Mouse (Mus musculus): ENCODE measurements around the gene Acer1.
"Not testable (repeated sequence)": the region's sequence is repeated elsewhere in the genome, so short reads cannot be mapped to it uniquely, and the experiment has no call there.

Gene Acer1

DNA sequence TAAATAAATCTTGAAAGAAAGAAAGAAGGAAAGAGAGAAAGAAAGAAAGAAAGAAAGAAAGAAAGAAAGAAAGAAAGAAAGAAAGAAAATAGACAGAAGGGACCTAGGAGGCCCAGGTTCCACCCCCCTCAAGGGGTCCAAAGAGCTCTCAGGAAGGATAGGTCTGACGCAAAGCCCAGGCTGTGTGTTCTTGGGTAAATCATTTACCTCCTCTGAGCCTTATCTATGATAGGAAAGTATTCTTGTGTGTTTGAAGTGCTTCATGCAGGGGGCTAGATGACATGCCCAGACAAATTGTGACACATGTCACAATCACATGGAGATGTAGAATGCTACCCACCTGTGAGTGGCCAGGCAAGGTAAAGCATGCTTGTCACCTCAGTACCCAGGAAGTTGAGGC, 29.3 kb downstream of the Acer1 start:
- no peak for DNase-seq (ENCODE audit: low read depth)

DNA sequence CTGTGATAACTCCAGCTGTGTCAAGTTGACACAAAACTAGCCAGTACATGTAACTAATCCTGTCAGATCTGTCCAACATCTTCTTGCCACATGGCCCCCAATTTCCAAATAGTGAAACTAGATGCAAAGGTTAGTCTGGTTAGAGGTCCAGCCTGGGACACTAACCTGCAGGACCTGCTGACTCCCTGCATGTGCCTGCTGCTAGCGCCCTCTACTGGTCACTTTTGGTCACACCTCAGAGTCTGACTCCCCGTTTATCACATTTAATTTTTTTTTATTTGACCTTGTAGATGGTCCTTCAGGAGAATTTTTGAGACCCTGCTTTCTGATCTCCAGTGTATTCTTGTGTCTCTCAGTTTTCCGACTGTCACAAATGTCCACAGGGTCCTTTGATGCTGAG, 31.0 kb downstream of the Acer1 start:
- peak; percentile 69 for DNase-seq (ENCODE audit: low read depth)

DNA sequence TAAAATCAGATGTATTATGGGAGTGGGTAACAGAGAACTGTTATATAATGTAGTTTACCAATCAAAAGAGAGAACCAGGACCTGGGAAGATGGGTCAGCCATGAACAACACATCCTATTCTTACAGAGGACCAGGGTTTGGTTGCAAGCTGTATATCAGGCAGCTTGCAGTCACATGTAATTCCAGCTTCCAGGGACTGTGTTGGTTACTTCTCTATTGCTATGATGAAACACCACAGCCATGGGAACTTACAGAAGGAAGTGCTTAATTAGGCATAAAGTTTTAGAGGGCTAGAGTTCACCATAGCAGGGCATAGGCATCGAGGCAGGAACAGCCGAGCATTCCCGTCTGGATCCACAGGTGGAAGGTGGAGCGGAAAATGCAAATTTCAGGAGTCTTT, 43.2 kb downstream of the Acer1 start:
- no peak for DNase-seq (ENCODE audit: low read depth)

GRCm38 (mm10) chr17:56936731-56937130, 45.2 kb downstream of the Acer1 start:
- no peak for DNase-seq (ENCODE audit: low read depth)

- DNase-seq (ENCODE audit: low read depth), result peak; percentile 89
Measured at GRCm38 (mm10) chr17:56935363-56936131, 46.4 kb downstream of the Acer1 start, which contains the start of gene Mllt1. TSS of gene Mllt1 (minus strand) at chr17:56935415.

DNA sequence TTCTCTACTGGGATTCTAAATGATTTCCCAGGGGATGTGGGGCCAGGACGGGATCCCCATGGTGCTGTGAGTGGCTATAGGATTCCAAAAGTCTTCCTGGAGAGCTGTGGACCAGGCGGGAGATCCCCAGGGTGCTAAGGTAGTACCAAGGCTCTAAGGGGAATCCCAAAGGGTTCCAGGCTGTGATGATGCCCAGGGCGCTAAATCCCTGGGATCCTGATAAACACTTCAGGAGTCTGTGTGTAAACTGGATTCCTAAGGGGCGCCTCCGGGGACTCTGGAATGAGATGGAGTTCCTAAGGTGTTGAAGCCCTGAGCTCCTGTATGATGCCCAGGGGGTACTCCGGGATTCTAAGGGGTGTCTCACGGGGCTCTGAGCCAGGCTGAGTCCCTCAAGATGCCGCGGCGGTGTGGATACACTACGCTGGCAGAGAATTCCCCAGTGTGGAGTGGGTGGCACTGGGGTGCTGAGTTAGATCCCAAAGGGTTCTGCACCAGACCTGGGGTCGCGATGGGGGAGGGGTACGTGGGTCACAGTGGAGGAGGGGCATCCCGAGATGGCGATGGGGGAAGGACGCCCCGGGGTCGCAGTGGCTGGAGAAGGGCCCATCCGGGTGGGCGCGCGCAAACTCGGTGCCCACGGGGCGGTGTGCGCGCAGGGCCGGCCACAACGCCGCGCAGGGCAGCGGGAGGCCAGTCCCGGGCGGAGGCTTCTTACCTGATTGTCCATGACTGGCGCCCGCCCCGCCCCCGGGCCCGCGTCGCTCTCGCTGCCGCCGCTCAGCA, 47.2 kb downstream of the Acer1 start:
- no peak for DNase-seq (ENCODE audit: low read depth)

- DNase-seq (ENCODE audit: low read depth), result no peak
Measured at GRCm38 (mm10) chr17:56933395-56933794, 48.5 kb downstream of the Acer1 start.

DNA sequence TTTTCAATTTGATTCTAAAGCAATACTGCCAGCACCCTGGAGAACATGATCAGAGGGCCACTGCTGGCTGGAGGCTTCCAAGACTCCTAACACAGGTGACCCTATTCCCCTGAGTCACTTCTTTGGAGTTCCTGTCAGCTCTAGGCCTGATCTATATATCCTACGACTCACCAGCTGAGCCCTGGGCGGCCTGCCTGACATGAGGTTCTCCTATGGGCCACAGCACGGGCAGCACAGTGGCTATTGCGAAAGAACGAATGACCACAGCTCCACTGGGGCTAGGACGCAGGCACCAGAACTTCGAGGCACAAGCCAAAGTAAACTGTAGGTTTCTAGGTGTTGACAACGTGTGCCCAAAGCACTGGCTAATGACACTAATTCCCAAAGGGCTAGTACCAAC, 51.9 kb downstream of the Acer1 start:
- peak; percentile 74 for DNase-seq (ENCODE audit: low read depth)

GRCm38 (mm10) chr17:56929530-56929929, 52.4 kb downstream of the Acer1 start:
- peak; percentile 62 for DNase-seq (ENCODE audit: low read depth)

GRCm38 (mm10) chr17:56929101-56929500, 52.8 kb downstream of the Acer1 start:
- no peak for DNase-seq (ENCODE audit: low read depth)

GRCm38 (mm10) chr17:56925998-56926397, 55.9 kb downstream of the Acer1 start:
- DNase-seq (ENCODE audit: low read depth), result no peak

DNA sequence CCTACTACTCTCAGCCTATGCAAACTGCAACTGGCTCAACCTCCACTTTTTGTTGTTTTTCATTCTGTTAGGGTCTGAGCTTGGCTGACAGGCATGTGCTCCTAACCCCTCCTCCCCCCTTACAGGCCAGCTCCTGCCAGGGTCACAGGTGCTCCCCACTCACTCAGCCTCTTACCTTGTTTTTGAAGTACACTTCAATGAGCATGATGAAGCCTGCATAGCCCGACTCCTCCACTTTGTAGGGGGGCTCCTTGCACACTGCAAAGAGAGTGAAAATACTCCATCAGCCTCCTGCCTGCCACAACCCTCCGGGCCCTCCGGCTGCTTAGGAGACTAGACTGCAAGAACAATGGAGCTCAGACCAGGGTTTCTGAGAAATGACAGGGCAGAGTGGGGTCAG, 62.2 kb downstream of the Acer1 start:
- DNase-seq (ENCODE audit: low read depth), result no peak

GRCm38 (mm10) chr17:56917166-56917565, 64.8 kb downstream of the Acer1 start:
- no peak for DNase-seq (ENCODE audit: low read depth)

- DNase-seq (ENCODE audit: low read depth), result no peak
Measured at GRCm38 (mm10) chr17:56913444-56913843, 68.5 kb downstream of the Acer1 start.

- DNase-seq (ENCODE audit: low read depth), result no peak
Measured at GRCm38 (mm10) chr17:56913023-56913422, 68.9 kb downstream of the Acer1 start.

- DNase-seq (ENCODE audit: low read depth), result not testable (repeated sequence)
Measured at GRCm38 (mm10) chr17:56909764-56910163, 72.2 kb downstream of the Acer1 start.

GRCm38 (mm10) chr17:56907887-56908286, 74.0 kb downstream of the Acer1 start:
- DNase-seq (ENCODE audit: low read depth), result no peak

DNA sequence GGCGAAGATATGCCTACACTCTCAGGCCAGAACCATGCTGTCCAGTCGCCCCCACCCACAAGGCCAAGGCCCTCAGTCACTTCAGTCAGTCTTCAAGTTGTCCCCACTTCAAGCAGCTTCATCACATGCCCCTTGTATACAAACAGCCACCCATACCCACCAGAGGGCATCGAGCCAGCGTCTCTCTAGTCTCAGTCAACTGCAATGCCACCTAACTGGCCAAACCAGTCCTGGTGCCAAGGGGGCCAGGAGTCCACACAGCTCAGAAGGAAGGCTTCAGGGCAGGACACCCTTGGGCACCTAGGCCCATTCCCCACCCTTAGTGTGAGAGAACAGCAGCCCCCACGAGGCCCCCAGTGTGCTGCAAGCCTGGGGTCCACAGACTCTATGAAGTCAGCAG, 74.8 kb downstream of the Acer1 start:
- DNase-seq (ENCODE audit: low read depth), result no peak

DNA sequence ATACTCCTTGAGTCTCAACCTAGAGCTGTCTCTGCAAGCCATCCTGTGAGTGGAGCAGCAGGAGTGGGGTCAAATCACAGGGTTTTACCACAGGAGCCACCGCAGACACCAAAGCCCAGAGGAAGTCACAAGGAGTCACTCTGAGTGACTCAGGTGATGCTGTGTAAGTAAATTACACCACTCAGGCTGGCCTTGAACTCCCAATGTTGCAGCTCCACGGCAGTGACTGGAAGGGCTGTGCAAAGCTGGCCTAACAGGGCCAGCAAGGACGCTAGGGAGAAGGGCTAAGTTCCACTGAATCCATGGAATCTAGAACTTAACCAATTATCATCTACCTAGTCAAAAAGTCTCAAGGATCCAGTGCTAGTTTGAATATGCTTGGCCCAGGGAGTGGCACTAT, 75.8 kb downstream of the Acer1 start:
- peak; percentile 24 for DNase-seq (ENCODE audit: low read depth)
